8 mouse cellular contexts compared by ENCODE assay signal in genomic region chr9:107400060-107400511, GRCm38 (mm10). TPM values are rescaled to one million over a fixed set of nuclear protein-coding genes. Genes with fewer than 3 reads are reported as not detected.
DNase-seq lines count a peak whose midpoint lies in the region; ATAC-seq and TF ChIP-seq lines count a peak whose summit lies in the region.

No protein-coding gene starts in this region.

- no peaks in the 10 kb centered on the region for H3K36me3 ChIP-seq in heart, embryonic 13.5 days
- H3K36me3 ChIP-seq in liver, embryonic 14.5 days (replicated peaks; ENCODE audit: control insufficient read depth, insufficient read depth, low read depth), result no peaks in the 10 kb centered on the region

- TF ChIP-seq EP300 in liver, embryonic 14.5 days (IDR thresholded peaks at IDR 0.05; ENCODE audit: low read depth), result no peak

- peaks cover 13% of the 10 kb centered on the region for H3K4me1 ChIP-seq in heart, embryonic 13.5 days
- H3K4me1 ChIP-seq in liver, embryonic 14.5 days (replicated peaks; ENCODE audit: control insufficient read depth in 2 of 2, insufficient read depth in 2 of 2, low read length in 1 of 2), result no peaks in the 10 kb centered on the region

- H3K9me3 ChIP-seq in heart, embryonic 13.5 days, result no peaks in the 10 kb centered on the region
- no peaks in the 10 kb centered on the region for H3K9me3 ChIP-seq in liver, embryonic 14.5 days (ENCODE audit: control insufficient read depth, low read length)

- H3K9ac ChIP-seq in heart, embryonic 13.5 days, result peak overlapping the region; percentile 86
- no peak overlapping the region for H3K9ac ChIP-seq in liver, embryonic 14.5 days (replicated peaks)

- H3K4me2 ChIP-seq in heart, embryonic 13.5 days, result peak overlapping the region; percentile 90
- H3K4me2 ChIP-seq in liver, embryonic 14.5 days (ENCODE audit: low read depth), result peak overlapping the region; percentile 48

- H3K27me3 ChIP-seq in heart, embryonic 13.5 days (replicated peaks), result peaks cover 88% of the 10 kb centered on the region
- H3K27me3 ChIP-seq in liver, embryonic 14.5 days (ENCODE audit: control insufficient read depth, insufficient read depth, low read length), result peaks cover 66% of the 10 kb centered on the region

- DNase-seq in layer of hippocampus, adult 2 months (ENCODE audit: low spot score in 2 of 2), result no peak
- no peak for DNase-seq in layer of hippocampus, adult 11-12 months (ENCODE audit: low spot score)
- DNase-seq in cerebellum, postnatal 10 days, result peak; percentile 59 to 62
- DNase-seq in liver, embryonic 14.5 days (ENCODE audit: low read depth in 3 of 3, low spot score in 3 of 3), result no peak
- DNase-seq in T-cell, adult 2 months (ENCODE audit: low spot score), result no peak
- no peak for DNase-seq in layer of hippocampus, postnatal 25 days (ENCODE audit: extremely low spot score in 1 of 2, low spot score in 1 of 2)
- DNase-seq in thymus, postnatal 14 days, result no peak

- peak overlapping the region; percentile 59 for H3K4me3 ChIP-seq in layer of hippocampus, adult 2 months
- peak overlapping the region; percentile 74 for H3K4me3 ChIP-seq in heart, embryonic 13.5 days
- H3K4me3 ChIP-seq in liver, embryonic 14.5 days (ENCODE audit: insufficient read depth in 1 of 2, low read depth in 2 of 2, low read length in 2 of 2), result peak overlapping the region in 1 of 2 experiments; percentile 39; a peak in 2 of 4 replicates

- TF ChIP-seq CTCF in layer of hippocampus, adult 2 months (conservative IDR thresholded peaks at IDR 0.05), result no peak
- TF ChIP-seq CTCF in liver, embryonic 14.5 days (IDR thresholded peaks at IDR 0.05; ENCODE audit: low read depth), result no peak

- peak; percentile 17; the same call in 1 of the 2 replicates for ATAC-seq in heart, embryonic 13.5 days (ENCODE audit: extremely low read depth, insufficient number of reproducible peaks, low FRiP score, low TSS enrichment)
- ATAC-seq in liver, embryonic 14.5 days (ENCODE audit: insufficient read depth), result no peak

- under 1% methylated on average over 40 of the region's 45 CpGs for WGBS in heart, embryonic 13.5 days
- 2% methylated on average over 43 of the region's 45 CpGs for WGBS in liver, embryonic 14.5 days (ENCODE audit: insufficient replicate concordance)

- 0 out of 2 replicates have a peak overlapping the region, but pooled peaks have one; percentile 32 for H3K27ac ChIP-seq in layer of hippocampus, adult 2 months
- H3K27ac ChIP-seq in heart, embryonic 13.5 days (replicated peaks), result peak overlapping the region; percentile 30
- H3K27ac ChIP-seq in liver, embryonic 14.5 days, result no peak overlapping the region

RNA-seq across cellular contexts. Expression of gene Cacna2d2, which starts 0.7 kb away (rescaled TPM):
- 10 to 100 TPM; 18.1 to 19.3 TPM for total RNA-seq in layer of hippocampus, adult 2 months (2021)
- polyA plus RNA-seq in heart, embryonic 13.5 days (2015; fragmentation: Nextera tagmentation; extraction: Ambion mirVana), result 3.8 and 4.1 TPM in 2 replicates
- polyA plus RNA-seq in liver, embryonic 14.5 days (2012; rRNA removed), result 0.06 and 0.08 TPM in 2 replicates
- not detected in 2 replicates for polyA plus RNA-seq in liver, embryonic 14.5 days (2014; fragmentation: Nextera tagmentation; extraction: Ambion mirVana)
- 10 to 100 TPM; 16.8 to 21.2 TPM for total RNA-seq in layer of hippocampus, postnatal 25 days (2021)

RNA-seq across cellular contexts. Expression of gene 6430571L13Rik, which starts 59.7 kb away (rescaled TPM):
- 1 to 10 TPM; 2.5 to 2.9 TPM for total RNA-seq in layer of hippocampus, adult 2 months (2021)
- 0.79 and 1.1 TPM in 2 replicates for polyA plus RNA-seq in heart, embryonic 13.5 days (2015; fragmentation: Nextera tagmentation; extraction: Ambion mirVana)
- polyA plus RNA-seq in liver, embryonic 14.5 days (2012; rRNA removed), result 0.05 and 0.07 TPM in 2 replicates
- polyA plus RNA-seq in liver, embryonic 14.5 days (2014; fragmentation: Nextera tagmentation; extraction: Ambion mirVana), result 0.20 TPM in 1 of 2 replicates, not detected in the other
- 1 to 10 TPM; 2.1 to 2.3 TPM for total RNA-seq in layer of hippocampus, postnatal 25 days (2021)

Comparison
In these comparisons a context has a peak if more than half of its experiments do, and no peak if none do; other contexts are left out.
1. DNase-seq: peak in cerebellum, postnatal 10 days (2 of 2); none in layer of hippocampus, adult 2 months (0 of 2), layer of hippocampus, adult 11-12 months (single experiment), liver, embryonic 14.5 days (0 of 3), T-cell, adult 2 months (single experiment), layer of hippocampus, postnatal 25 days (0 of 2) and thymus, postnatal 14 days (single experiment).